Mouse (Mus musculus): Measurements from ENCODE around the gene Usp34.
"Not testable (repeated sequence)": the region's sequence is repeated elsewhere in the genome, so short reads cannot be mapped to it uniquely, and the experiment has no call there.

The Usp34 gene

DNA sequence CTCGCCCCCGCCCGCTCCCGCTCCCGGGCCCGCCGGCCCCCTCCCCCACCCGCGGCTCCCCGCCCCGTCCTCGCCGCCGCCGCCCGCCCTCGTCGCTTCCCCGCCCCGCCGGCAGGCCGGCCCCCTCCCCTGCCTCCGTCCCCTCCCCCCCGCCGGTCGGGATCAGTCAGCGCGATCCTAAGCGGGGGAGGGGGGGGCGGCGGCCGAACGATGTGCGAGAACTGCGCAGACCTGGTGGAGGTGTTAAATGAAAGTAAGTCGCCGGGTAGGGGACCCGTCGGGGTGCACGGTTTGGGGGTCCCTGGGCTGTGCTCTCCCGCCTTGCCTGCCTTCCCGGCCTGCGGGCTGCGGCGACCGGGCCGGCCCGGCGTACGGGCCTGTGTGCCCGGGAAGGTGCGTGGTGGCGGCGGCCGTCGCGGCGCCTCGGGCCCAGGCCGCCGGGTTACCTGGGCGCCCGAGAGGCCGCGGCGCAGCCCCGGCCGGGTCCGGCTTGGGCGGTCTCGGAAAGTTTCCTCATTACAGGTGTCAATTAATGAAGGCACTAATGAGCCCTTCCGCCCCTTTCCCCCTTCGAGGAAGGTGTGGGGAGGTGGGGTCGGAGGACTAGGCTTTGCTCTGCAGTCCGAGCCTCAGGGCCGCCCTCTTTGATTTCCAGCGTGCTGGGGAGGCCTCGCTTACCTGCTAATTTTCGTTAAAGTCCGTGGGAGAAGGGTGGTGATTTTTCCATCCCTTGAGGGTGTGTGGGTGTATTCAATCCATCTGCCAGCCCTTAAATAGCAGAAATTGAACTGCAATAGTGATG, at the start of gene Usp34:
Gene Usp34 (plus strand): TSS at position 132 of the 802 bp plus-strand sequence.
- in situ Hi-C loops (cut with MseI, MboI), result no loop called here

GRCm38 (mm10) chr11:23259073-23259472, 47.6 kb upstream of the Usp34 start:
- in situ Hi-C loops (cut with MseI, MboI), result no loop called here

- in situ Hi-C loops (cut with MseI, MboI), result no loop called here
Measured at GRCm38 (mm10) chr11:23259481-23259880, 47.2 kb upstream of the Usp34 start.

- in situ Hi-C loops (cut with MseI, MboI), result no loop called here
Measured at GRCm38 (mm10) chr11:23260186-23260585, 46.5 kb upstream of the Usp34 start.

- in situ Hi-C loops (cut with MseI, MboI), result no loop called here
Measured at GRCm38 (mm10) chr11:23261490-23261889, 45.2 kb upstream of the Usp34 start.

DNA sequence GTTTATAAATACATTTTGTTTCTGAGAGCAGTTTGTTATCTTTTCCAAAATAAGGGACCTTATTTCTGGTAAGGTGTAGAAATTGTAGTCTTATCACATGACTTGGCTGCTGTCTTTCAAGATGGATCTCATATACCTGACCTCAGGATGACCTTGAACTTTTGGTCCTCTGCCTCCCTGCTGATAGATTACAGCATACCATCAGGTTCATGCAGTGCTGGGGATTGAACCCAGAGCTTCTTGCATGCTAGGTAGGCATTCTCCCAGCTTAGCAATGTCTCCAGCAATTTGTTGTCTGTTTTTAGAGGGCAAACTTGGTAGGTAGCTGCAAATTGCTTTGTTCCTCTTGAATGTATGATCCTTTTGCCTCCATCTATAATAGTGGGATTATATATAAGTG, 41.7 kb upstream of the Usp34 start:
- in situ Hi-C loops (cut with MseI, MboI), result loop anchor here in 1 of 2 experiments (5.0 kb wide), 1 partner anchor 258 kb away; the partner anchor contains the start of gene Fam161a

DNA sequence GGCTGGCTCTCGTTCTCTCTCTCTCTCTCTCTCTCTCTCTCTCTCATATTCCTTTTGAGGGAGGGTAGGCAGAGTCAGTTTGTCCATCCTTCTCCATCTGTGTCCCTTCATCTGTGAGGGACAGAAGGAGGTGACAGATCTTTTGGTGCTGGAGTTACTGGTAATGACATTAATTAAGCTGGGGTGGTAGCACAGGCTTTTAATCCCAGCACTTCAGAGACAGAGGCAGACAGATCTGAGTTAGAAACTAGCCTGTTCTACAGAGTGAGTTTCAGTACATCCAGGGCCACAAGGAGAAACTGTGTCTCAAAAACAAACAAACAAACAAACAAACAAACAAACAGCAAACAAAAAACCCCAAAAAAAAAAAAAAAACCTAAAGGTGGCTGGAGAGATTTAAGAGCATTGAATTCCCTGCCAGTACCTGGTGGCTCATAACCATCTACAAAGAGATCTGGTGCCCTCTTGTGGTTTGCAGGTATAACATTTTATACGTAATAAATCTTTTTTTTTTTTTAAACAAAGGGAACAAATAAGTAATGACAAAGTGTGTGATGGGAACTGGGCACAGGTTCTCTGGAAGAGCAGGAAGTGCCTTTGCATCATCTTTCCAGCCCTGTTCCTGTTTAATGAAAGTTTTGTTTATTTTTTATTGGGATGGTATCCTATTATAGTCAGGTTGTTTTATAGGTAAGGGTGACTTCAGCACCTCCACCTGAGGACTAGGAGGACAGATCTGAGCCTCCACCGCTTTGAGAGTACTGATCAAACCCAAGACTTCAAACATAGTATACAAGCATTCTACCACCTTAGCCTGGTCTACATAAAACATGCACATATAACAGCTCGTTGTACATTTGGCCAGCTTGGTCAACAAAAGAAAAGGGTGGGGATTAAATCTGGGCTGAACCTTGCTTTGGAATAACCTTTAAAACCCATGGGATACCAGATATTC, 34.6 kb upstream of the Usp34 start:
- in situ Hi-C loops (cut with MseI, MboI), result no loop called here

DNA sequence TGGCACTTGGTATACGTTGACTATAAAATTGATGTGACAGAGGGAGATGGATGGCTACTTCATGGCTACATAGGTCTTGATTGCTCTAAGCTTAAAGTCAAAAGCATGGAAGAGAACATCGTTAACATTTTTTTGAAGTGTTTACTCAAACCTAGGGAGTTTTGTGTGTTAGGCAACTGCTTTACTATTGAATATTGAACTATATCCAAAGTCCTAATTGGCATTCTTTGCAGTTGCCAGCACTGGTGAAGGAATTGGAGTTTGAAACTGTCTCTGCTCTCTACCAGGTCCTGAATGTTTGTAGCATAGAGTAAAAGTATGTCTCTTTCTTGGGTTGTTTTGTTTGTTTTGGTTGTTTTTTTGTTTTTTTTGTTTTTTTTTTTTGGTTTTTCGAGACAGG, 30.9 kb upstream of the Usp34 start:
- in situ Hi-C loops (cut with MseI, MboI), result loop anchor here in 1 of 2 experiments (5.0 kb wide), 1 partner anchor 268 kb away; the partner anchor contains the start of gene Fam161a

GRCm38 (mm10) chr11:23284469-23284868, 22.2 kb upstream of the Usp34 start:
- in situ Hi-C loops (cut with MseI, MboI), result no loop called here

- in situ Hi-C loops (cut with MseI, MboI), result not testable (repeated sequence)
Measured at GRCm38 (mm10) chr11:23288866-23289265, 17.8 kb upstream of the Usp34 start.

GRCm38 (mm10) chr11:23297379-23297778, 9.3 kb upstream of the Usp34 start:
- in situ Hi-C loops (cut with MseI, MboI), result no loop called here

GRCm38 (mm10) chr11:23298301-23298700, 8.4 kb upstream of the Usp34 start:
- in situ Hi-C loops (cut with MseI, MboI), result no loop called here

- in situ Hi-C loops (cut with MseI, MboI), result no loop called here
Measured at GRCm38 (mm10) chr11:23299910-23300309, 6.8 kb upstream of the Usp34 start.

- in situ Hi-C loops (cut with MseI, MboI), result no loop called here
Measured at GRCm38 (mm10) chr11:23303126-23303525, 3.6 kb upstream of the Usp34 start.

DNA sequence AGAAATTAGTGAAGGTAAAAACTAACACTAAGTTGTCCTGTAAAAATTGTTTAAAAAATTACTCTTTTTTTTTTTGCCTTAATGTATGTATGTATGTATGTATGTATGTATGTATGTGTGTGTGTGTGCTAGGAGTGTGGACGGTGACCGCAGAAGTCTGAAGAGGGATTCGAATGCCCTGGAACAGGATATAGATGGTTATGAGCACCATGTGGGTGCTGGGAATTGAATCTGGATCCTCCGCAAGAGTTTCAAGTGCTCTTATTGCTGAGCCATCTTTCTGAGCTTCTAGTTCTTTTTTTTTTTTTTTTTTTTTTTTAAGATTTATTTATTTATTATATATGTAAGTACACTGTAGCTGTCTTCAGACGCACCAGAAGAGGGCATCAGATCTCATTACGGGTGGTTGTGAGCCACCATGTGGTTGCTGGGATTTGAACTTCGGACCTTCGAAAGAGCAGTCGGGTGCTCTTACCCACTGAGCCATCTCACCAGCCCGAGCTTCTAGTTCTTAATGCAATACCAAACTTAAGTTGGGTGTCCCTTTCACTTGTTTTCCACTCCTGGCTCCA, 1.5 kb upstream of the Usp34 start:
- in situ Hi-C loops (cut with MseI, MboI), result not testable (repeated sequence)

GRCm38 (mm10) chr11:23305673-23306608, 754 bp upstream of the Usp34 start:
- in situ Hi-C loops (cut with MseI, MboI), result no loop called here

DNA sequence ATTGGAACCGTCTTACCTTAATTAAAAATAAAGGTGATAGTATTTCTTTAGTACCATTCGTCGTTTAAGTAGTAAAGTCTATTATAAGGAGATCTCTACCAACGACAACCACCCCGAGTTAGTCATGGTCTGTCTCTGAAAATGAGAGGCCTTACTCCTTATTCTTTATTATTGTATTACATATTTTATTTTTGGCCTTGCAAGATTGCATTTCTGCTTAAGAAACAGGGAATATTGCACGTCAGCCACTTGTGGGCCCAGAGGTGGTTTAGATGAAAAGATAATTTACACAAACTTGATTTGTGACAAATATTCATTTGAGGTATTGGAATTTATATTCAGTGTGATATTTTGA, 848 bp downstream of the Usp34 start:
- in situ Hi-C loops (cut with MseI, MboI), result no loop called here

- in situ Hi-C loops (cut with MseI, MboI), result no loop called here
Measured at GRCm38 (mm10) chr11:23313496-23313895, 6.8 kb downstream of the Usp34 start.

DNA sequence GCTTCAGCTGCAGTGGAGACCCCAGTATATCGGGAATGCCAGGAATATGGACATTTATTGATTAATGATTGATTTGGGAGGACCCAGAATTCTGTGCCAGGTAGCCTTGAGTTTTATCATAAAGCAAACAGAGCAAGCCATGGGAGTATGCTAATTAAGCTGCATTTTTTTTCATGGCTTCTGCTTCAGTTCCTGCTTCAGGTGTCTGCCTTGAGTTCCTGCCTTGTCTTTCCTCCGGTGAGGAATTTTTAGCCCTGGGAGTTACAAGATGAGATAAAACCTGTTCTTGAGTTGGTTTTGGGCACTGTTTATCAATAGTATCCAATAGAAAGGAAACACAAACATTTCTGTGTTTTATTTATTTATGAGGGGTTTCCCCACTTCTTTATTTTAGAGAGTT, 22.7 kb downstream of the Usp34 start:
- in situ Hi-C loops (cut with MseI, MboI), result no loop called here

DNA sequence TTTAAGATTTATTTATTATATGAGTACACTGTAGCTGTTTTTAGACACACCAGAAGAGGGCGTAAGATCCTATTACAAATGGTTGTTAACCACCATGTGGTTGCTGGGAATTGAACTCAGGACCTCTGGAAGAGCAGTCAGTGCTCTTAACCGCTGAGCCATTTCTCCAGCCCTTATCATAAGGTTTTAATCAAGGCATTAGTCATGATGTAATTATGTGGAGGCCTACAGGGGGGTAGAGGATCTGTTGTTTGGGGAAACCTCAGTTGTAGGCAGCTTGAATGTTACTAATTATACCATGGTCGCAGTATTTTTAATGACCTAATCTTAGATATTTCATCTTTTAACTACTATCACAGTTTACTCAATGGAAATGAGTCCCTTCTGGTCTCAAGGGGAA, 25.4 kb downstream of the Usp34 start:
- in situ Hi-C loops (cut with MseI, MboI), result no loop called here

DNA sequence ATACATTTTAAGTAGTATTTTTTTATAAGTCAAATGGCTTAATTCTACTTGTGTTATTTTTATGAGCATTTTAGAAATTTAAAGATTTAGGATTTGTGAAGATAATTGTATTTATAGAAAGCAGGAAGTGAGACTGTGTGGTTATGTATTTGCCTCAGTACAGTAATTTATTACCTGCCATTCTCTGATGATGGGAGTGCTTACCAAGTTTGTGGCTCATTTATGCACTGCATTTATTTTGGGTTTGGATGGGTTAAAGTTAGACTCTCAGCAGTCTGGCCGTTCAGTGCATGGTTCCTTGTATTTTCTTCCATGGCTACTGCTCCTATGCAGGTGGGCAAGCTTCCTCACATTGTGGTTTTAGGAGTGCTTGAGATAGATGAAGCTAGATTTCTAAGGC, 28.5 kb downstream of the Usp34 start:
- in situ Hi-C loops (cut with MseI, MboI), result no loop called here

All from mouse trophoblast stem cell (cell line).